Mouse (Mus musculus): ENCODE measurements at regions not wholly inside any gene's neighbourhood (a gene's known extent, or its start where the extent isn't known, plus 50 kb on each side); places are given as distances from the start of the nearest gene placed in this dataset.
A peak's percentile ranks its signal among the peaks of the same experiment; 100 is the strongest.
"Not testable (repeated sequence)": the region's sequence is repeated elsewhere in the genome, so short reads cannot be mapped to it uniquely, and the experiment has no call there.

GRCm38 (mm10) chr7:70256806-70257205, 109.7 kb downstream of the Nr2f2 start:
- H3K27me3 ChIP-seq (ENCODE audit: control insufficient read depth, insufficient read depth, low read depth, low read length) = no peaks in the 10 kb centered on the region
- H3K4me2 ChIP-seq (ENCODE audit: low read depth, low read length) = no peak overlapping the region
- H3K4me1 ChIP-seq (replicated peaks; ENCODE audit: control insufficient read depth, insufficient read depth, low read length) = no peaks in the 10 kb centered on the region
- ATAC-seq (ENCODE audit: low read depth) = no peak
- no peaks in the 10 kb centered on the region for H3K36me3 ChIP-seq (ENCODE audit: control insufficient read depth, insufficient read depth, low read length)
- H3K9me3 ChIP-seq (ENCODE audit: control insufficient read depth, low read length) = no peaks in the 10 kb centered on the region
- WGBS = 91% methylated on average over 4 of the region's 4 CpGs
- H3K4me3 ChIP-seq (ENCODE audit: low read length) = no peak overlapping the region
- H3K9ac ChIP-seq (ENCODE audit: low read length) = no peak overlapping the region
- H3K27ac ChIP-seq (ENCODE audit: low read length) = no peak overlapping the region

GRCm38 (mm10) chr7:70255072-70255471, 111.5 kb downstream of the Nr2f2 start:
- no peaks in the 10 kb centered on the region for H3K9me3 ChIP-seq (ENCODE audit: control insufficient read depth, low read length)
- H3K27ac ChIP-seq (ENCODE audit: low read length) = no peak overlapping the region
- no peak for ATAC-seq (ENCODE audit: low read depth)
- WGBS = 37% methylated on average over 3 of the region's 3 CpGs
- no peaks in the 10 kb centered on the region for H3K36me3 ChIP-seq (ENCODE audit: control insufficient read depth, insufficient read depth, low read length)
- no peak overlapping the region for H3K4me3 ChIP-seq (ENCODE audit: low read length)
- H3K4me1 ChIP-seq (replicated peaks; ENCODE audit: control insufficient read depth, insufficient read depth, low read length) = no peaks in the 10 kb centered on the region
- no peaks in the 10 kb centered on the region for H3K27me3 ChIP-seq (ENCODE audit: control insufficient read depth, insufficient read depth, low read depth, low read length)
- H3K4me2 ChIP-seq (ENCODE audit: low read depth, low read length) = no peak overlapping the region
- H3K9ac ChIP-seq (ENCODE audit: low read length) = no peak overlapping the region

DNA sequence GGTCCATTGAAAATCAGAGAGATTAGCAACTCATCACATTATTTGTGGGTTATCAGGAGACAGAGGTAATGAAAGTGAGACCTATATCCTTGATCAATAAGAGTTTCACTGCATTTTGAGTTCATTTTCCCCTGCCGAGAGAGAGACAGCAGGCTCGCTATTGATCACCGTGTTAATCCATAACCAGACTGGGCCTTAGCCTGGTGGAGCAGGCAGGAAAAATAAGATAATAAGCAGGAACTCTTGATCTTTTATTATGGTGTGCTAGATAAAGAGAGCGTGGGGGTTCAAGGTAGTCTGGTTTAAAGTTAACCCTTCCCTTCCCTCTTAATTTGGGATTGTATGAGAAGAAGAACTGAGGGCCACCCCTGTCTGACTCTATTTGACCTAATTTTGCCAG, 113.3 kb downstream of the Nr2f2 start:
- no peak overlapping the region for H3K9ac ChIP-seq (ENCODE audit: low read length)
- WGBS = 67% methylated on average over 4 of the region's 4 CpGs
- no peak overlapping the region for H3K4me2 ChIP-seq (ENCODE audit: low read depth, low read length)
- no peak overlapping the region for H3K4me3 ChIP-seq (ENCODE audit: low read length)
- no peaks in the 10 kb centered on the region for H3K4me1 ChIP-seq (replicated peaks; ENCODE audit: control insufficient read depth, insufficient read depth, low read length)
- H3K27ac ChIP-seq (ENCODE audit: low read length) = no peak overlapping the region
- H3K27me3 ChIP-seq (ENCODE audit: control insufficient read depth, insufficient read depth, low read depth, low read length) = no peaks in the 10 kb centered on the region
- no peaks in the 10 kb centered on the region for H3K36me3 ChIP-seq (ENCODE audit: control insufficient read depth, insufficient read depth, low read length)
- H3K9me3 ChIP-seq (ENCODE audit: control insufficient read depth, low read length) = no peaks in the 10 kb centered on the region
- no peak for ATAC-seq (ENCODE audit: low read depth)

GRCm38 (mm10) chr7:70239059-70239458, 127.5 kb downstream of the Nr2f2 start:
- ATAC-seq (ENCODE audit: low read depth); H3K9ac ChIP-seq (ENCODE audit: low read length); H3K4me3 ChIP-seq (ENCODE audit: low read length); H3K27ac ChIP-seq (ENCODE audit: low read length); H3K27me3 ChIP-seq (ENCODE audit: control insufficient read depth, insufficient read depth, low read depth, low read length); H3K36me3 ChIP-seq (ENCODE audit: control insufficient read depth, insufficient read depth, low read length); H3K9me3 ChIP-seq (ENCODE audit: control insufficient read depth, low read length); H3K4me2 ChIP-seq (ENCODE audit: low read depth, low read length); H3K4me1 ChIP-seq (replicated peaks; ENCODE audit: control insufficient read depth, insufficient read depth, low read length): not testable (repeated sequence)
- 86% methylated on average over 9 of the region's 9 CpGs for WGBS

GRCm38 (mm10) chr7:70219310-70219709, 147.2 kb downstream of the Nr2f2 start:
- Histone ChIP-seq H3K4me2 (ENCODE audit: low read depth, low read length) (no peak overlapping the region), H3K9me3 (ENCODE audit: control insufficient read depth, low read length) (no peaks in the 10 kb centered on the region)

DNA sequence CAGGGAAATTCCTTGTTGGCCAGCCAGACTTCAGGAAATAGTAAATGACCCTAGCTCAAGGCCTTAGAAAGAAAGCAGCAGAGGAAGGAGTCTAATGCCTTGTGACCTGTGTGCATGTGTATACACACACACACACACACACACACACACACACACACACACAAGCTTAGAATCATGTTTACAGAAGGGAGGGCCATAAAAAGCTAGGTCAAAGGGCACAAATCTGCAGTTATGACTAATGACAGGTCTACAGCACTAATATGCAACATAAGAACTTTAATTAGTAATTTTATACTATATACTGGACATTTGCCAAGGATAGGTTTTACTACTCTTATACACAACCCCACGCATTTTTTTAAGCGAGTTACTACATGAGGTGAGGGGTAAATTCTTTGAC, 149.4 kb downstream of the Nr2f2 start:
- H3K4me1 ChIP-seq (replicated peaks; ENCODE audit: control insufficient read depth, insufficient read depth, low read length) = no peaks in the 10 kb centered on the region
- H3K9ac ChIP-seq (ENCODE audit: low read length) = no peak overlapping the region
- no peak overlapping the region for H3K4me3 ChIP-seq (ENCODE audit: low read length)
- H3K27me3 ChIP-seq (ENCODE audit: control insufficient read depth, insufficient read depth, low read depth, low read length) = no peaks in the 10 kb centered on the region
- H3K9me3 ChIP-seq (ENCODE audit: control insufficient read depth, low read length) = no peaks in the 10 kb centered on the region
- WGBS = 75% methylated on average over 2 of the region's 2 CpGs
- H3K4me2 ChIP-seq (ENCODE audit: low read depth, low read length) = no peak overlapping the region
- H3K27ac ChIP-seq (ENCODE audit: low read length) = no peak overlapping the region
- ATAC-seq (ENCODE audit: low read depth) = no peak
- H3K36me3 ChIP-seq (ENCODE audit: control insufficient read depth, insufficient read depth, low read length) = no peaks in the 10 kb centered on the region

More at GRCm38 (mm10) chr7:70219310-70219709, 147.2 kb downstream of the Nr2f2 start:
- 54% methylated on average over 6 of the region's 6 CpGs for WGBS
- ATAC-seq (ENCODE audit: low read depth) = no peak
- Histone ChIP-seq H3K27ac (ENCODE audit: low read length) (no peak overlapping the region), H3K4me1 (replicated peaks; ENCODE audit: control insufficient read depth, insufficient read depth, low read length) (no peaks in the 10 kb centered on the region), H3K4me3 (ENCODE audit: low read length) (no peak overlapping the region), H3K36me3 (ENCODE audit: control insufficient read depth, insufficient read depth, low read length) (no peaks in the 10 kb centered on the region), H3K27me3 (ENCODE audit: control insufficient read depth, insufficient read depth, low read depth, low read length) (no peaks in the 10 kb centered on the region), H3K9ac (ENCODE audit: low read length) (no peak overlapping the region)

DNA sequence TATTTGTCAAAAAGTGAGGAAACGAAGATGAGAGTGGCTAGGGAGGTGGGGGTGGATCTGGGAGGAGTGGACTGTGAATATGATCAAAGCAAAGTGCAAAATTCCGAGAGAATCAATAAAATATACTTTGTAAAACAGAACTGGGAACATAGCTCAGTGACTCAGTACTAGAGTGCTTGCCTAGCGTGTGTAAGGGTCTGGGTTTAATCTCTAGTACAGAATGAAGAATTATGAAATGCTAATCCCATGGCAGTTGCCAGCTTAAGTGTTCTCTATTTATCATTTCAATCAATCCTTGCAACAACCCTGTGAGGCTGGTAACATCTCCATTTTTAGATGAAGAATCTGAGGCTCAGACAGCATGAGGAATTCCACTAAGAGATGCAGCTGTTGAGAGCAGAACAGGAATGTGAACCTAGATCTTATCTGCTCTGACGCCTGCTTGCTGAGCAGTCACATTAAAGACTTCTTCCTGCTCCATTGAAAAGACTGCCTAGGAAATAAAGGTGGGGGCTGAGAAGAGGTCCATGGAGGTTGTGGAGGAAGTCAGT, 152.5 kb downstream of the Nr2f2 start:
- ATAC-seq (ENCODE audit: low read depth) = peak; percentile 49; the same call in 1 of the 2 replicates
- Histone ChIP-seq H3K4me2 (ENCODE audit: low read depth, low read length) (no peak overlapping the region), H3K4me1 (replicated peaks; ENCODE audit: control insufficient read depth, insufficient read depth, low read length) (no peaks in the 10 kb centered on the region), H3K27me3 (ENCODE audit: control insufficient read depth, insufficient read depth, low read depth, low read length) (no peaks in the 10 kb centered on the region), H3K9me3 (ENCODE audit: control insufficient read depth, low read length) (no peaks in the 10 kb centered on the region), H3K36me3 (ENCODE audit: control insufficient read depth, insufficient read depth, low read length) (no peaks in the 10 kb centered on the region), H3K9ac (ENCODE audit: low read length) (no peak overlapping the region), H3K4me3 (ENCODE audit: low read length) (no peak overlapping the region), H3K27ac (ENCODE audit: low read length) (no peak overlapping the region)
- 32% methylated on average over 4 of the region's 4 CpGs for WGBS

DNA sequence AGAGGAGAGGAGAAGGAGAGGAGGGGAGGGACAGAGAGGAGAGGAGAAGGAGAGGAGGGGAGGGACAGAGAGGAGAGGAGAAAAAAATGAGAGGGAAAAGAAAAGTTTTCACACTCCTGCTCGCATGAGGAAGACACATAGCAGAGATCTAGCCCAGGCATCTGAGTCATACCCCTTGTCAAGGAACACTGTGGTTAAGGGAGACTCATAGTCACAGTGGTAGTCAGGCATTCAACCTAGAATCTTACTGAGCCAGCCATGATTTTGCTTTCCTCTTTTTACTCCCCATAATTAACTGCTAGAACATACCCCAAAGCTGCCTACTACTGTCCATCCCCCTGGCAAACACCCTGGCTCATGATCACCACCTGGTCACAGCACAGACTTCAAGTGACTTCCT, 160.6 kb downstream of the Nr2f2 start:
- WGBS = 65% methylated on average over 1 of the region's 1 CpGs
- ATAC-seq (ENCODE audit: low read depth) = no peak
- no peaks in the 10 kb centered on the region for H3K36me3 ChIP-seq (ENCODE audit: control insufficient read depth, insufficient read depth, low read length)

GRCm38 (mm10) chr7:70200188-70200587, 166.3 kb downstream of the Nr2f2 start:
- Histone ChIP-seq H3K27ac (ENCODE audit: low read length) (no peak overlapping the region), H3K36me3 (ENCODE audit: control insufficient read depth, insufficient read depth, low read length) (no peaks in the 10 kb centered on the region), H3K4me3 (ENCODE audit: low read length) (no peak overlapping the region), H3K9ac (ENCODE audit: low read length) (no peak overlapping the region), H3K4me2 (ENCODE audit: low read depth, low read length) (no peak overlapping the region), H3K9me3 (ENCODE audit: control insufficient read depth, low read length) (no peaks in the 10 kb centered on the region), H3K4me1 (replicated peaks; ENCODE audit: control insufficient read depth, insufficient read depth, low read length) (no peaks in the 10 kb centered on the region), H3K27me3 (ENCODE audit: control insufficient read depth, insufficient read depth, low read depth, low read length) (no peaks in the 10 kb centered on the region)
- ATAC-seq (ENCODE audit: low read depth) = no peak
- 93% methylated on average over 4 of the region's 4 CpGs for WGBS

More for the DNA sequence above, 160.6 kb downstream of the Nr2f2 start:
- Histone ChIP-seq H3K27me3 (ENCODE audit: control insufficient read depth, insufficient read depth, low read depth, low read length) (no peaks in the 10 kb centered on the region), H3K4me1 (replicated peaks; ENCODE audit: control insufficient read depth, insufficient read depth, low read length) (no peaks in the 10 kb centered on the region), H3K9me3 (ENCODE audit: control insufficient read depth, low read length) (no peaks in the 10 kb centered on the region), H3K9ac (ENCODE audit: low read length) (no peak overlapping the region), H3K4me2 (ENCODE audit: low read depth, low read length) (no peak overlapping the region), H3K4me3 (ENCODE audit: low read length) (no peak overlapping the region), H3K27ac (ENCODE audit: low read length) (no peak overlapping the region)

- H3K9me3 ChIP-seq (ENCODE audit: control insufficient read depth, low read length) = no peaks in the 10 kb centered on the region
- H3K9ac ChIP-seq (ENCODE audit: low read length) = no peak overlapping the region
- H3K36me3 ChIP-seq (ENCODE audit: control insufficient read depth, insufficient read depth, low read length) = no peaks in the 10 kb centered on the region
- 74% methylated on average over 2 of the region's 2 CpGs for WGBS
- ATAC-seq (ENCODE audit: low read depth) = no peak
- no peak overlapping the region for H3K4me3 ChIP-seq (ENCODE audit: low read length)
- no peak overlapping the region for H3K27ac ChIP-seq (ENCODE audit: low read length)
- H3K4me1 ChIP-seq (replicated peaks; ENCODE audit: control insufficient read depth, insufficient read depth, low read length) = no peaks in the 10 kb centered on the region
- no peak overlapping the region for H3K4me2 ChIP-seq (ENCODE audit: low read depth, low read length)
- H3K27me3 ChIP-seq (ENCODE audit: control insufficient read depth, insufficient read depth, low read depth, low read length) = no peaks in the 10 kb centered on the region
These were observed 187.6 kb downstream of the Nr2f2 start for GRCm38 (mm10) chr7:70178956-70179355.
